Mouse (Mus musculus) thymus, postnatal 25 days (tissue): ENCODE measurements at regions not wholly inside any gene's neighbourhood (a gene's known extent, or its start where the extent isn't known, plus 50 kb on each side); places are given as distances from the start of the nearest gene placed in this dataset.
"Not testable (repeated sequence)": the region's sequence is repeated elsewhere in the genome, so short reads cannot be mapped to it uniquely, and the experiment has no call there.

ENCODE experiments used
- DNase-seq: peaks from one replicate; pipeline ENCODE4 v3.0.0; 2022

- DNase-seq: no peak
Measured at GRCm38 (mm10) chr15:87818566-87818965, 274.5 kb downstream of the Fam19a5 start.

- DNase-seq: no peak
Measured at GRCm38 (mm10) chr15:87842097-87842496, 298.0 kb downstream of the Fam19a5 start.

GRCm38 (mm10) chr15:87859069-87859468 is 315.0 kb downstream of the Fam19a5 start:
- no peak for DNase-seq

GRCm38 (mm10) chr15:87876286-87876899 is 332.3 kb downstream of the Fam19a5 start:
- no peak for DNase-seq

DNA sequence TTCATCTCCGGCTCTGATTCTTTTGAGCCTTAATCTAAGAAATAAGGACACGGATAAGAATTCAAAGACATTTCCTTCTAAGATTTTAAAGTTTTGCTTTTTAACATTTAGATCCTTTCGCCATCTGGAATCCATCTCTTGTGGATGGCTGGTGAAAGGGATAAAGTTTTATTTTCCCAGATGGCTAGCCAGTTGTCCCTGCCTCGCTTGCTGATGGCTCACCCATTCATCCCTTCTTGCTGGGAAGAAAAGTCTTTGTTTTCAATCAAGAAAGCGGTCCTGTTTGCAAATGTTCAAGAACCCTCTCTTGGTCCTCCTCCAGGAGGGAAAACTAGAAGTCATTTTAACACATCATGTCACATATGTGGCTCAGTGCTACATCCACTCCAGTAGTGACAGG is 346.8 kb downstream of the Fam19a5 start:
- no peak for DNase-seq

- not testable (repeated sequence) for DNase-seq
Measured at GRCm38 (mm10) chr15:87894866-87895265, 350.8 kb downstream of the Fam19a5 start.

DNA sequence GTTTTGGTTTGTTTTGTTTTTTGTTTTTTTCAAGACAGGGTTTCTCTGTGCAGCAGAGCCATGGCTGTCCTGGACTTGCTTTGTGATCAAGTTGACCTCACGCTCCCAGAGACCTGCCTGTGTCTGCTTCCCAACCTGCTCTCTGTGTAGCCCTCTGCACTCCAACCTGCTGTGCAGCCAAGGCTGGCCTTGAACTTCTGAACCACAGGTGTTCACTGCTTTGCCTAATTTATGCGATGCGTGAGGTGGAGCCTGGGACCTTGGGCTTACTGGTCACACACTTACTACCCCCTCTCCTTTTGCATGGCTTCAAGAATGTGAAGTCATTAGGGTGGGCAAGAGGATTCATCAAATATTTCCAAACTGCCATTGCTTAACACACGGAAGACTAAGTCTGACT is 354.6 kb downstream of the Fam19a5 start:
- DNase-seq: no peak

GRCm38 (mm10) chr15:87904436-87904835 is 360.3 kb downstream of the Fam19a5 start:
- no peak for DNase-seq

- DNase-seq: no peak
Measured at GRCm38 (mm10) chr15:87906310-87906709, 362.2 kb downstream of the Fam19a5 start.

DNA sequence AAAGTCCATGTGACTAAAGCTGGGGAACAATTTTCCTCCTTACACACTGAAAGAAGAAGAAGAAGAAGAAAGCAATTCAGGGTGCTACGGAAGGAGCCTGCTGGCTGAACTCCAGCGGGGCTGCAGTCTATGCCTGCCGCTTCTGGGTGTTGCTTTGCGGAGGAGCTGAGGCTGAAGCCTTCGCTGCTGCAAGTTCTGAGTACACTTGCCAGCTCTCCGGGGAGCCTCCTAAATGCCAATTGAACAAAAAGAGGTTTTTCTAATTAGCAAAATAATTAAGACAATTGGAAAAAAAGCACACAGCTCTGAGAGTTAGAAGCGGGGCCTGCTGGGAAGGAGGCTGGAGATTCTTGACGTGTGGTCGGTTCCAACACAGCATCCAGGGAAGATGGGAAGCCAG is 378.0 kb downstream of the Fam19a5 start:
- no peak for DNase-seq

DNA sequence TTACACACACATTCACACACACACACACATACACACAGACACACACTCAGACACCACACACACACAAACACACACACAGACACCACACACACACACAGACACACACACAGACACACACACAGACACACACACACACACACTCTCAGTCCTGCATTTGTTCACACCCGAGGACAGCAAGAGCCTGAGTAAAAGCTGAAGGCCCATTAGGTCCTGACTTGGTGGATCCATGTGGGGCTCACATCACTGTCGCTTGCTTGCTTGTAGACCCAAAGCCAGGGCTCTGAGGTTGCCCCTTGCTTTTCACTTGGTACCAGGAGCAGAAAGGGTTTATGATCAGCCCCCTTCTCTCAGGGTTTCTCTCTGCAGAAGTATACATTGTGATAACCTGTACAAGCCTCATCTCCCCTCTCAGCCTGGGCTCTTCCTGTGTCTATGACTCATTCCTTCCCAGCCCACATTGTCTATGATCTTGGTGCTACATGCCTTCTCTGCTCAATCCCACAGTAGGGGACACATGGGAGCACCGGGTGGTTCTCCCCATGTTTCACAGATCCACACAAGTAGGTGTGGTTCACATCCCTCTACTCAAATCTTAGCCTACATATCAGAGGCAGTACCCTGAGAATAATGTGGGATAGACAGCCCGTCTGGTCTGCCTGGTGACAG is 378.8 kb downstream of the Fam19a5 start:
- DNase-seq: no peak

DNA sequence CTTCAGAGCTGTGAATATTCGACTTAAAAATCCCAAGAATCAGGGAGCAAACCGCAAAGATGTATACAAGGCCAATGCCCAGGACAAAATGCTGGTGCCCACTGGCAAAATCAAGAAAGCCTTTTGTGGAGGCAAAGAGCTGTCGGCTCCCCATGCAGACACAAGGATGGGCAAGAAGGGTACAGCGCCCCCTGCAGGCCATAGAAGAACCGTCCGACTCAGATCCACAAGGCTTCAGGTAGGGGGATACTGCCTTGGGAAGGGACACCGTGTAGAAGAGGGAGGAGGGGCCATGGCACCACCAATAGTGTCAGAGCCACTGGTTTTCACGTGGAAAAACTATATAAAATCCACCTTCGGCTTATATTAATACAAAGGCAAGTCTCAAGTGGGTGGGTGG is 379.8 kb downstream of the Fam19a5 start:
- DNase-seq: no peak

GRCm38 (mm10) chr15:87936041-87936440 is 391.9 kb downstream of the Fam19a5 start:
- DNase-seq: no peak

DNA sequence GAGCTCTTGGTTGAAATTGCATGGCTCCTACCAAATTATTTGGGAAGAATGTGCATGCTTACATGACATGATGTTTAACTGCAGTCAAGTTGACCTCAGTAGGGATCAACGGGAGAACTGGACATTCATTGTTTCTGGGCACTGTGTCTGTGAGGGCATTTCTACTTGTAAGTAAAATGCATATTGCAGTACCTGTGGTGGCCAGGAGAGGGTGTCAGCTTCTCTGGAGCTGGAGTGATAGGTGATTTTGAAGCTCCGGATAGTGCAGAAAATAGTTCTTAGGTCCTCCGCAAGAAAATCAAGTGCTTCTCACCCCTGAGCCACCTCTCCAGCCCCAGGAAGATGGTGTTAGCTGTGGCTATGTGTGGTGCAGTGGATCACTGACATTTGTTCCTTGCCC is 396.7 kb downstream of the Fam19a5 start:
- DNase-seq: no peak

DNA sequence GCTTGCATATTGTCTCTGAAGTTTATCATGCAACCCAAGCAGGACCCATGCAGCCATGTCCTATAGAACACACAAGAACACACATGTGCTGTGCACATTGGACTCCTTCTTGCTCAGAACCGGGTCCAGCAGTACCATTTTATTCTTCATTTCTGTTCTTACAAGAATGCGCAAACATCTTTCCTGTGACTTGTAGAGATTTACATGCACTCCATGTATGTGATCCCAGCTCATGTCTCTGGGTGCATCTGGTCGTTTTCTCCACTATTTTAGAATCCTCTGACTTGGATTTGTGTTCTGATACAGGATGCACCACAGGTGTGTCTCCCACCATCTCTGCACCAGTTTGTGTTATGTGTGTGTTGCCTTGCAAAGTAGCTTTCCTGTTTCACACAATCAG is 408.4 kb downstream of the Fam19a5 start:
- no peak for DNase-seq

- DNase-seq: no peak
Measured at GRCm38 (mm10) chr15:87955685-87956256, 411.7 kb downstream of the Fam19a5 start.

DNA sequence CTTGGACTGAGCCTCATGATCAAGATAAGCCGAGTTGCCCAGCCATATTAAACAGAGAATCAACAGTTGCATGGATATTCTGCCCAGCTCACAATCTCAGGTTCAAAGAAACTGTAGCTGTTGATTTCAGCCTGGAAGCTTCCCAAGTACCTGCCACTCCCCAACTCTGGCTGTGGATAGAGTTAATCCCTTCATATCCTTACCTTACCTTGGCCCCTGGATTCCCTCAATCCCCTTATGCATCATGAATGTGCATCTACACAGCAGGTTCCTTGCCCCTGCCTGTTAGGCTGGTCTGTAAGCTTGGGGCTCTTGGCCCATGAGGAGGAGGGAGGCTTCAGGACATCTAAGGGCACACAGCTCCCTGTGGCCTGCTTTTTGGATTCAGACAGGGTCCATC is 414.8 kb downstream of the Fam19a5 start:
- DNase-seq: no peak

- DNase-seq: no peak
Measured at GRCm38 (mm10) chr15:87972641-87973040, 428.5 kb downstream of the Fam19a5 start.

GRCm38 (mm10) chr15:87987322-87987985 is 443.4 kb downstream of the Fam19a5 start:
- no peak for DNase-seq

DNA sequence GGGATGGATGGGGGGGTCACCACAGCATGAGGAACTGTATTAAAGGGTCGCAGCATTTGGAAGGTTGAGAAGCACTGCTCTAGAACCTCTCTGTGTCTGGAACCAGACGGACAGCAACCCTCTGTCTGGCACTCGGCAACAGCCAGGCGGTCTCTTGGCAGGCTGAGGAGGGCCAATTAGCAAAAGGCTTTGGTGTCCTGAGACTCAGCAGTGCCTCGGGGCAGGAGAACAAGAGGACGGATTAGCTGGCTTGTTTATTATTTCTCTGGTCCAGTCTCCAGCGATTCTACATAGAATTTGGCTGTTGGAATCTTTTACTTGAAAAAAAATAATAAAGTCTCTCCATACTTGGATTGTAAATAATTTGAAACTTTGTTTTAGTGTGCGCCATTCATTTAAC is 450.4 kb downstream of the Fam19a5 start:
- no peak for DNase-seq

DNA sequence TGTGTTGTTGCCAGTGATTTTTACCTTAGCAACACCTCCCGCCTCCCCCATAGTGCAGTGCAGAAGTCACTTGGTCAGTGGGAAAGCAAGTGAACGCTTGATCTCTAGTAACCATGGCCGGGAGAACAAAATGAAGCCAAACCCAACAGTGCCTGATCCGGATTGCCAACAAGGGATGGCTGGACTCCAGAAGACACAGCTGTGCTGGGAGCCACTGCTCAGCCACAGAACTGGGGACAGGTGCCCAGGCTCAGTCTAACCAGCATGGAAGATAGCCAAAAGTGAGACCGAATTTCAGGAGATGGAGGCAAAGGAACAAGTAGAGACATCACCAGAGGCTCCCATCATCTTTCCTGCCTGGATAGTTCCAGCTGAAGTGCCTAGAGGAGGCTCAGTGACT is 473.0 kb downstream of the Fam19a5 start:
- DNase-seq: no peak

- DNase-seq: no peak
Measured at GRCm38 (mm10) chr15:88032751-88033150, 488.7 kb downstream of the Fam19a5 start.

- no peak for DNase-seq
Measured at GRCm38 (mm10) chr15:88033725-88034124, 489.6 kb downstream of the Fam19a5 start.

GRCm38 (mm10) chr15:88035486-88035885 is 491.4 kb downstream of the Fam19a5 start:
- DNase-seq: no peak
